In the genomic region with DNA sequence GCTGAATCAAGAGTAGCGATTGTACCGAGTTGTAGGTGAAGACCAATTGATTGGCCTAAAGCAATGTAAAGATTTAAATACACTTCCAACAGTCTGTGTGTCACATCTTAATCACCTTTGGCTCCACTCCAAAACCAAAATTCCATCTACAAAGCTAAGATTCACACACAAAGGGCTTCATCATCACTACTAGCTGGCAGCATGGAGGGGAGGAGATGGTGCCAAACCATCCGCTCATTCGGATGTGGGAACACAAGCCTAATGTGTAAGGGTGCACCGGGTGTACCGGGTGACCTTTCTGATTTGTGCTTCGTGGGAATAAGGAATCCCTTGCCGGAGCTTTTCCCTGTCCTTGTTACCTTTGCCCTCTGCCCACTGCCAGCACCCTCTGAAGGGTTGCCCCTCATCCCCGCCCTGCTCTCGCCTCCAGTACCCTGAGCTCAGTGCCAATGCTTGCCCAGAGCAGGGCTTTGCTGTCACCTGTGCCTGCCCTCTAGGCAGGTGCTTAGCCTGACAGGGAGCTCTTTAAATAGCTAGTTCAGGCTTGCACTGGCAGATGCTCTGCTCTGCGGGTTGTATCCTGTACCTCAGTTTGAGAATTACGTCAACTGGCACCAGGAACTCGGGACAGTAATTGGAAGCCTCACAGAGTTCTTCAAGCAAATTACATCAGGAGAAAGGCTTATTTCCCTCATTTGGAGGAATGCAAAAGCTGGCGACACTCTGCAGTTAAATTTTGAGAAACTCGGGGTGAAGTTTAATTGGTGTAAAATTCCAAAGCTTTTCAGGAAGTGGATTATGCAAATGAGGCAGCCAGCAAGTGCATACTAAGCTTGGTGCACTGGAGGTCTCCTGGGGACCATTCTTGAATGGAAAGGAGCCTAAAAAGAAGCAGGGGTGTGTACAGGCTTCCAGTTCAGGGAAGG, we compare ENCODE assay signal across 10 mouse cellular contexts. TPM values are rescaled to one million over a fixed set of nuclear protein-coding genes. Genes with fewer than 3 reads are reported as not detected.
DNase-seq lines count a peak whose midpoint lies in the region; ATAC-seq lines count a peak whose summit lies in the region.
"Had no signal": no experiment of that assay in that cellular context is flagged by ENCODE, and none has a peak within 500 bp of the region (broad histone marks: within the 10 kb centered on the region; RNA-seq: fewer than 3 reads in every experiment).

No protein-coding gene starts in this region.

- no peaks in the 10 kb centered on the region for H3K36me3 ChIP-seq in liver, embryonic 11.5 days (ENCODE audit: control insufficient read depth, insufficient read depth, low read length)
- H3K36me3 ChIP-seq: lung, embryonic 15.5 days had no signal

- H3K4me3 ChIP-seq in liver, embryonic 11.5 days (ENCODE audit: low read depth, low read length) = no peak overlapping the region
- H3K4me3 ChIP-seq: heart, embryonic 15.5 days; lung, embryonic 15.5 days had no signal

- H3K9me3 ChIP-seq in liver, embryonic 11.5 days (ENCODE audit: control insufficient read depth, low read length) = no peaks in the 10 kb centered on the region
- H3K9me3 ChIP-seq: heart, embryonic 15.5 days; lung, embryonic 15.5 days had no signal

- no peak overlapping the region for H3K27ac ChIP-seq in liver, embryonic 11.5 days (ENCODE audit: low read depth, low read length)
- H3K27ac ChIP-seq: heart, embryonic 15.5 days; lung, embryonic 15.5 days had no signal

- no peak for ATAC-seq in liver, embryonic 11.5 days (replicated peaks; ENCODE audit: low FRiP score)
- ATAC-seq: Patski had no signal

- H3K4me2 ChIP-seq in liver, embryonic 11.5 days = no peak overlapping the region
- H3K4me2 ChIP-seq: heart, embryonic 15.5 days; lung, embryonic 15.5 days had no signal

- H3K4me1 ChIP-seq in liver, embryonic 11.5 days (replicated peaks; ENCODE audit: control insufficient read depth, insufficient read depth, low read length) = no peaks in the 10 kb centered on the region
- H3K4me1 ChIP-seq: lung, embryonic 15.5 days had no signal

- H3K9ac ChIP-seq in liver, embryonic 11.5 days (ENCODE audit: low read depth, low read length) = no peak overlapping the region
- H3K9ac ChIP-seq: heart, embryonic 15.5 days; lung, embryonic 15.5 days had no signal

- peak; percentile 36 to 48 for DNase-seq in right cerebral cortex, adult 2 months (ENCODE audit: low spot score in 2 of 2)
- DNase-seq in right cerebral cortex, postnatal 4 days = no peak
- peak; percentile 91 to 93 for DNase-seq in cerebellum, postnatal 36 days
- DNase-seq in layer of hippocampus, adult 9-11 months = peak; percentile 67
- no peak for DNase-seq in liver, embryonic 11.5 days (ENCODE audit: low spot score)
- no peak for DNase-seq in spleen, adult 12 weeks (ENCODE audit: low spot score)
- DNase-seq in adrenal gland, postnatal 14 days = no peak

- 72% methylated on average over 15 of the region's 15 CpGs for whole genome bisulfite sequencing in liver, embryonic 11.5 days

- no peaks in the 10 kb centered on the region for H3K27me3 ChIP-seq in liver, embryonic 11.5 days (replicated peaks; ENCODE audit: control insufficient read depth, insufficient read depth, low read length)
- H3K27me3 ChIP-seq: heart, embryonic 15.5 days; lung, embryonic 15.5 days; Patski had no signal

RNA-seq across cellular contexts. Expression of a gene that starts 29.7 kb away (rescaled TPM):
- 0.10 and 0.34 TPM in 2 replicates for polyA plus RNA-seq in liver, embryonic 11.5 days (2014; fragmentation: Nextera tagmentation; extraction: Ambion mirVana)
- total RNA-seq in adrenal gland, postnatal 14 days (2021) = 1,709 and 1,883 TPM in 2 replicates

Comparison
In these comparisons a context has a peak if more than half of its experiments do, and no peak if none do; other contexts are left out.
1. DNase-seq: peak in right cerebral cortex, adult 2 months (2 of 2), cerebellum, postnatal 36 days (2 of 2) and layer of hippocampus, adult 9-11 months (single experiment); none in right cerebral cortex, postnatal 4 days (single experiment), liver, embryonic 11.5 days (single experiment), spleen, adult 12 weeks (single experiment) and adrenal gland, postnatal 14 days (single experiment).